Mouse (Mus musculus): ENCODE data around the gene Mlph.

GRCm38 (mm10) chr1:90896741-90897361, 18.0 kb upstream of the Mlph start:
- TF ChIP-seq CTCF (IDR thresholded peaks at IDR 0.05; ENCODE audit: low read depth) (no peak), EP300 (IDR thresholded peaks at IDR 0.05; ENCODE audit: low read depth) (no peak)
